Mouse (Mus musculus): ENCODE measurements around the gene Lamb2. TPM values are rescaled to one million over a fixed set of nuclear protein-coding genes. Genes with fewer than 3 reads are reported as not detected.

Lamb2 gene
- polyA plus RNA-seq, 1 experiment from 2014 or later, result 11.3 TPM

GRCm38 (mm10) chr9:108450292-108451169 is 29.0 kb upstream of the Lamb2 start:
- H3K27me3 ChIP-seq (ENCODE audit: control insufficient read depth, insufficient read depth, low read length), result no peaks in the 10 kb centered on the region
- 0 out of 2 replicates have a peak overlapping the region, but pooled peaks have one; percentile 12 for H3K4me3 ChIP-seq (ENCODE audit: low read depth, low read length)
- peak; percentile 67 for ATAC-seq (ENCODE audit: low FRiP score)
- WGBS, result 70% methylated on average over 21 of the region's 21 CpGs
- H3K27ac ChIP-seq (ENCODE audit: low read depth, low read length), result peak overlapping the region; percentile 83
- DNase-seq (ENCODE audit: low spot score), result peak; percentile 59
- H3K9me3 ChIP-seq (ENCODE audit: control insufficient read depth, low read length), result no peaks in the 10 kb centered on the region
- H3K4me1 ChIP-seq (replicated peaks; ENCODE audit: control insufficient read depth, insufficient read depth, low read length), result peaks cover 21% of the 10 kb centered on the region
- H3K9ac ChIP-seq (ENCODE audit: low read depth, low read length), result peak overlapping the region; percentile 34
- H3K4me2 ChIP-seq (replicated peaks; ENCODE audit: low read depth, low read length), result peak overlapping the region; percentile 97
- H3K36me3 ChIP-seq (ENCODE audit: control insufficient read depth, insufficient read depth, low read length), result no peaks in the 10 kb centered on the region

DNA sequence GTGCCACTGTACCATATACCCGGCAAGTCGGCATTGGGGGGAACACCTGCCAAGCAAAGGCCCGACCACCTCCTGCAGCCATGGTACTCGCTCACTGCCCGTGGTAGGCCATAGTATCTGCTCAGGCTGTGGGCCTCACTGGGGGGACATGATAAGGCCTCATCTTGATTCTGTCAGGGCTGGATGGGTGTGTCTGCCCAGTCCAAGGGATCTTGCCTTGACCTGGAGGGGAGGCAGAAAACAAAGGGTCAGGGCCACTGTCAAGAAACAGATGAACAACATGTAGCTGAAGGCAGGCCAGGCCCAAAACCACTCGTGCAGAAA is 28.4 kb upstream of the Lamb2 start:
- 92% methylated on average over 6 of the region's 6 CpGs for WGBS
- no peak for ATAC-seq (ENCODE audit: low FRiP score)

GRCm38 (mm10) chr9:108451519-108452160 is 27.9 kb upstream of the Lamb2 start:
- WGBS, result 48% methylated on average over 6 of the region's 6 CpGs
- no peak overlapping the region for H3K27ac ChIP-seq (ENCODE audit: low read depth, low read length)
- H3K4me2 ChIP-seq (replicated peaks; ENCODE audit: low read depth, low read length), result peak overlapping the region; percentile 97
- peaks cover 21% of the 10 kb centered on the region for H3K4me1 ChIP-seq (replicated peaks; ENCODE audit: control insufficient read depth, insufficient read depth, low read length)
- H3K36me3 ChIP-seq (ENCODE audit: control insufficient read depth, insufficient read depth, low read length), result no peaks in the 10 kb centered on the region
- no peaks in the 10 kb centered on the region for H3K9me3 ChIP-seq (ENCODE audit: control insufficient read depth, low read length)
- ATAC-seq (ENCODE audit: low FRiP score), result no peak
- no peaks in the 10 kb centered on the region for H3K27me3 ChIP-seq (ENCODE audit: control insufficient read depth, insufficient read depth, low read length)
- H3K9ac ChIP-seq (ENCODE audit: low read depth, low read length), result peak overlapping the region; percentile 70
- peak overlapping the region; percentile 54 for H3K4me3 ChIP-seq (ENCODE audit: low read depth, low read length)
- DNase-seq (ENCODE audit: low spot score), result no peak

More for the DNA sequence above, 28.4 kb upstream of the Lamb2 start:
- Histone ChIP-seq H3K4me2 (replicated peaks; ENCODE audit: low read depth, low read length) (peak overlapping the region; percentile 97), H3K27me3 (ENCODE audit: control insufficient read depth, insufficient read depth, low read length) (no peaks in the 10 kb centered on the region), H3K9me3 (ENCODE audit: control insufficient read depth, low read length) (no peaks in the 10 kb centered on the region), H3K4me3 (ENCODE audit: low read depth, low read length) (peak overlapping the region; percentile 12; the same call in 1 of the 2 replicates), H3K9ac (ENCODE audit: low read depth, low read length) (peak overlapping the region; percentile 34; the same call in 1 of the 2 replicates), H3K4me1 (replicated peaks; ENCODE audit: control insufficient read depth, insufficient read depth, low read length) (peaks cover 21% of the 10 kb centered on the region), H3K27ac (ENCODE audit: low read depth, low read length) (peak overlapping the region; percentile 83), H3K36me3 (ENCODE audit: control insufficient read depth, insufficient read depth, low read length) (no peaks in the 10 kb centered on the region)
- no peak for DNase-seq (ENCODE audit: low spot score)

- H3K36me3 ChIP-seq (ENCODE audit: control insufficient read depth, insufficient read depth, low read length), result no peaks in the 10 kb centered on the region
- peak overlapping the region; percentile 54 for H3K4me3 ChIP-seq (ENCODE audit: low read depth, low read length)
- peak overlapping the region; percentile 39; the same call in 1 of the 2 replicates for H3K27ac ChIP-seq (ENCODE audit: low read depth, low read length)
- peaks cover 21% of the 10 kb centered on the region for H3K4me1 ChIP-seq (replicated peaks; ENCODE audit: control insufficient read depth, insufficient read depth, low read length)
- H3K27me3 ChIP-seq (ENCODE audit: control insufficient read depth, insufficient read depth, low read length), result no peaks in the 10 kb centered on the region
- peak overlapping the region; percentile 70 for H3K9ac ChIP-seq (ENCODE audit: low read depth, low read length)
- ATAC-seq (ENCODE audit: low FRiP score) (peak; percentile 79), DNase-seq (ENCODE audit: low spot score) (peak; percentile 96)
- no peaks in the 10 kb centered on the region for H3K9me3 ChIP-seq (ENCODE audit: control insufficient read depth, low read length)
- H3K4me2 ChIP-seq (replicated peaks; ENCODE audit: low read depth, low read length), result peak overlapping the region; percentile 97
- WGBS, result under 1% methylated on average over 40 of the region's 40 CpGs
Observed at GRCm38 (mm10) chr9:108452291-108452906, 27.1 kb upstream of the Lamb2 start.

- Histone ChIP-seq H3K36me3 (ENCODE audit: control insufficient read depth, insufficient read depth, low read length) (no peaks in the 10 kb centered on the region), H3K27ac (ENCODE audit: low read depth, low read length) (no peak overlapping the region), H3K4me3 (ENCODE audit: low read depth, low read length) (peak overlapping the region; percentile 54), H3K4me1 (replicated peaks; ENCODE audit: control insufficient read depth, insufficient read depth, low read length) (peaks cover 21% of the 10 kb centered on the region), H3K9me3 (ENCODE audit: control insufficient read depth, low read length) (no peaks in the 10 kb centered on the region), H3K27me3 (ENCODE audit: control insufficient read depth, insufficient read depth, low read length) (no peaks in the 10 kb centered on the region), H3K4me2 (replicated peaks; ENCODE audit: low read depth, low read length) (peak overlapping the region; percentile 97), H3K9ac (ENCODE audit: low read depth, low read length) (peak overlapping the region; percentile 70; the same call in 1 of the 2 replicates)
- ATAC-seq (ENCODE audit: low FRiP score), result no peak
- 57% methylated on average over 6 of the region's 6 CpGs for WGBS
- DNase-seq (ENCODE audit: low spot score), result no peak
Observed at GRCm38 (mm10) chr9:108452911-108453310, 26.6 kb upstream of the Lamb2 start.

GRCm38 (mm10) chr9:108453458-108453857 is 26.1 kb upstream of the Lamb2 start:
- Histone ChIP-seq H3K36me3 (ENCODE audit: control insufficient read depth, insufficient read depth, low read length) (no peaks in the 10 kb centered on the region), H3K4me2 (replicated peaks; ENCODE audit: low read depth, low read length) (no peak overlapping the region), H3K9ac (ENCODE audit: low read depth, low read length) (no peak overlapping the region), H3K4me1 (replicated peaks; ENCODE audit: control insufficient read depth, insufficient read depth, low read length) (peaks cover 21% of the 10 kb centered on the region), H3K9me3 (ENCODE audit: control insufficient read depth, low read length) (no peaks in the 10 kb centered on the region), H3K27ac (ENCODE audit: low read depth, low read length) (no peak overlapping the region), H3K27me3 (ENCODE audit: control insufficient read depth, insufficient read depth, low read length) (no peaks in the 10 kb centered on the region), H3K4me3 (ENCODE audit: low read depth, low read length) (no peak overlapping the region)
- 85% methylated on average over 4 of the region's 4 CpGs for WGBS
- ATAC-seq (ENCODE audit: low FRiP score), result no peak
- no peak for DNase-seq (ENCODE audit: low spot score)

GRCm38 (mm10) chr9:108454429-108454828 is 25.1 kb upstream of the Lamb2 start:
- ATAC-seq (ENCODE audit: low FRiP score), result no peak
- no peak overlapping the region for H3K27ac ChIP-seq (ENCODE audit: low read depth, low read length)
- no peak for DNase-seq (ENCODE audit: low spot score)
- no peak overlapping the region for H3K9ac ChIP-seq (ENCODE audit: low read depth, low read length)
- no peak overlapping the region for H3K4me3 ChIP-seq (ENCODE audit: low read depth, low read length)
- WGBS, result 91% methylated on average over 6 of the region's 6 CpGs
- no peaks in the 10 kb centered on the region for H3K9me3 ChIP-seq (ENCODE audit: control insufficient read depth, low read length)
- no peaks in the 10 kb centered on the region for H3K27me3 ChIP-seq (ENCODE audit: control insufficient read depth, insufficient read depth, low read length)
- no peaks in the 10 kb centered on the region for H3K36me3 ChIP-seq (ENCODE audit: control insufficient read depth, insufficient read depth, low read length)
- H3K4me2 ChIP-seq (replicated peaks; ENCODE audit: low read depth, low read length), result no peak overlapping the region
- H3K4me1 ChIP-seq (replicated peaks; ENCODE audit: control insufficient read depth, insufficient read depth, low read length), result peaks cover 20% of the 10 kb centered on the region

- Histone ChIP-seq H3K4me1 (replicated peaks; ENCODE audit: control insufficient read depth, insufficient read depth, low read length) (peaks cover 5% of the 10 kb centered on the region), H3K27ac (ENCODE audit: low read depth, low read length) (no peak overlapping the region), H3K9me3 (ENCODE audit: control insufficient read depth, low read length) (no peaks in the 10 kb centered on the region), H3K36me3 (ENCODE audit: control insufficient read depth, insufficient read depth, low read length) (no peaks in the 10 kb centered on the region), H3K9ac (ENCODE audit: low read depth, low read length) (no peak overlapping the region), H3K4me3 (ENCODE audit: low read depth, low read length) (no peak overlapping the region), H3K4me2 (replicated peaks; ENCODE audit: low read depth, low read length) (no peak overlapping the region), H3K27me3 (ENCODE audit: control insufficient read depth, insufficient read depth, low read length) (no peaks in the 10 kb centered on the region)
- no peak for DNase-seq (ENCODE audit: low spot score)
- no peak for ATAC-seq (ENCODE audit: low FRiP score)
- 78% methylated on average over 12 of the region's 12 CpGs for WGBS
Observed at GRCm38 (mm10) chr9:108455747-108456571, 23.6 kb upstream of the Lamb2 start.

Data from hindbrain, embryonic 11.5 days (tissue).